Mouse (Mus musculus): ENCODE data around the gene Nrcam. TPM values are rescaled to one million over a fixed set of nuclear protein-coding genes. Genes with fewer than 3 reads are reported as not detected.

Nrcam gene
- polyA plus RNA-seq, 1 experiment from 2014 or later: 5.7 TPM

- H3K4me3 ChIP-seq (replicated peaks): no peak overlapping the region
- no peak for ATAC-seq (ENCODE audit: insufficient number of reproducible peaks, low FRiP score, low TSS enrichment, low read depth)
- peaks cover 22% of the 10 kb centered on the region for H3K27me3 ChIP-seq
- H3K4me2 ChIP-seq (replicated peaks): no peak overlapping the region
- 32% methylated on average over 6 of the region's 6 CpGs for WGBS
- peaks cover 13% of the 10 kb centered on the region for H3K4me1 ChIP-seq
- no peak overlapping the region for H3K9ac ChIP-seq
- H3K27ac ChIP-seq (replicated peaks): no peak overlapping the region
- no peaks in the 10 kb centered on the region for H3K36me3 ChIP-seq
- no peaks in the 10 kb centered on the region for H3K9me3 ChIP-seq (replicated peaks)
Observed at GRCm38 (mm10) chr12:44327452-44327851, 1.2 kb upstream of the Nrcam start.

- H3K4me2 ChIP-seq (replicated peaks): peak overlapping the region; percentile 98
- H3K9ac ChIP-seq: peak overlapping the region; percentile 21
- H3K27me3 ChIP-seq: peaks cover 24% of the 10 kb centered on the region
- ATAC-seq (ENCODE audit: insufficient number of reproducible peaks, low FRiP score, low TSS enrichment, low read depth): peak; percentile 56
- peak overlapping the region; percentile 63 for H3K4me3 ChIP-seq (replicated peaks)
- no peaks in the 10 kb centered on the region for H3K36me3 ChIP-seq
- WGBS: under 1% methylated on average over 61 of the region's 61 CpGs
- H3K4me1 ChIP-seq: peaks cover 13% of the 10 kb centered on the region
- H3K9me3 ChIP-seq (replicated peaks): no peaks in the 10 kb centered on the region
- no peak overlapping the region for H3K27ac ChIP-seq (replicated peaks)
Observed at GRCm38 (mm10) chr12:44329316-44330215, 881 bp downstream of the Nrcam start.

- Histone ChIP-seq H3K27me3 (peaks cover 24% of the 10 kb centered on the region), H3K4me3 (replicated peaks) (peak overlapping the region; percentile 63), H3K9ac (no peak overlapping the region), H3K4me1 (peaks cover 13% of the 10 kb centered on the region), H3K36me3 (no peaks in the 10 kb centered on the region), H3K4me2 (replicated peaks) (peak overlapping the region; percentile 98), H3K27ac (replicated peaks) (no peak overlapping the region), H3K9me3 (replicated peaks) (no peaks in the 10 kb centered on the region)
- 1% methylated on average over 9 of the region's 9 CpGs for WGBS
- ATAC-seq (ENCODE audit: insufficient number of reproducible peaks, low FRiP score, low TSS enrichment, low read depth): no peak
Observed at GRCm38 (mm10) chr12:44330216-44330719, 1.6 kb downstream of the Nrcam start.

- Histone ChIP-seq H3K9me3 (replicated peaks) (no peaks in the 10 kb centered on the region), H3K4me2 (replicated peaks) (no peak overlapping the region), H3K4me1 (no peaks in the 10 kb centered on the region), H3K4me3 (replicated peaks) (no peak overlapping the region), H3K27me3 (peaks cover 4% of the 10 kb centered on the region; the same call in 1 of the 2 replicates), H3K36me3 (no peaks in the 10 kb centered on the region), H3K9ac (no peak overlapping the region), H3K27ac (replicated peaks) (no peak overlapping the region)
- ATAC-seq (ENCODE audit: insufficient number of reproducible peaks, low FRiP score, low TSS enrichment, low read depth): no peak
- WGBS: 90% methylated on average over 2 of the region's 2 CpGs
Observed at GRCm38 (mm10) chr12:44337136-44337640, 8.5 kb downstream of the Nrcam start.

GRCm38 (mm10) chr12:44338195-44338622 is 9.5 kb downstream of the Nrcam start:
- WGBS: 24% methylated on average over 8 of the region's 8 CpGs

GRCm38 (mm10) chr12:44344075-44344474 is 15.4 kb downstream of the Nrcam start:
- WGBS: 63% methylated on average over 6 of the region's 6 CpGs
- Histone ChIP-seq H3K9me3 (replicated peaks) (no peaks in the 10 kb centered on the region), H3K4me2 (replicated peaks) (no peak overlapping the region), H3K4me1 (no peaks in the 10 kb centered on the region), H3K27ac (replicated peaks) (no peak overlapping the region), H3K36me3 (no peaks in the 10 kb centered on the region), H3K27me3 (no peaks in the 10 kb centered on the region), H3K4me3 (replicated peaks) (no peak overlapping the region), H3K9ac (no peak overlapping the region)
- peak; percentile 79 for ATAC-seq (ENCODE audit: insufficient number of reproducible peaks, low FRiP score, low TSS enrichment, low read depth)

More at GRCm38 (mm10) chr12:44338195-44338622, 9.5 kb downstream of the Nrcam start:
- H3K4me3 ChIP-seq (replicated peaks): no peak overlapping the region
- no peaks in the 10 kb centered on the region for H3K27me3 ChIP-seq
- H3K9ac ChIP-seq: no peak overlapping the region
- H3K4me2 ChIP-seq (replicated peaks): no peak overlapping the region
- no peaks in the 10 kb centered on the region for H3K9me3 ChIP-seq (replicated peaks)
- no peak overlapping the region for H3K27ac ChIP-seq (replicated peaks)
- no peak for ATAC-seq (ENCODE audit: insufficient number of reproducible peaks, low FRiP score, low TSS enrichment, low read depth)
- no peaks in the 10 kb centered on the region for H3K36me3 ChIP-seq
- H3K4me1 ChIP-seq: no peaks in the 10 kb centered on the region

GRCm38 (mm10) chr12:44345251-44345650 is 16.6 kb downstream of the Nrcam start:
- no peaks in the 10 kb centered on the region for H3K9me3 ChIP-seq (replicated peaks)
- no peaks in the 10 kb centered on the region for H3K27me3 ChIP-seq
- no peak overlapping the region for H3K4me2 ChIP-seq (replicated peaks)

GRCm38 (mm10) chr12:44346143-44346542 is 17.5 kb downstream of the Nrcam start:
- no peak overlapping the region for H3K4me3 ChIP-seq (replicated peaks)
- no peak overlapping the region for H3K9ac ChIP-seq
- ATAC-seq (ENCODE audit: insufficient number of reproducible peaks, low FRiP score, low TSS enrichment, low read depth): no peak
- H3K36me3 ChIP-seq: no peaks in the 10 kb centered on the region
- H3K4me1 ChIP-seq: no peaks in the 10 kb centered on the region
- H3K4me2 ChIP-seq (replicated peaks): no peak overlapping the region
- H3K9me3 ChIP-seq (replicated peaks): no peaks in the 10 kb centered on the region
- H3K27ac ChIP-seq (replicated peaks): no peak overlapping the region
- no peaks in the 10 kb centered on the region for H3K27me3 ChIP-seq
- WGBS: 59% methylated on average over 3 of the region's 3 CpGs

More at GRCm38 (mm10) chr12:44345251-44345650, 16.6 kb downstream of the Nrcam start:
- Histone ChIP-seq H3K36me3 (no peaks in the 10 kb centered on the region), H3K27ac (replicated peaks) (no peak overlapping the region), H3K9ac (no peak overlapping the region), H3K4me3 (replicated peaks) (no peak overlapping the region), H3K4me1 (no peaks in the 10 kb centered on the region)
- 44% methylated on average over 5 of the region's 5 CpGs for WGBS
- no peak for ATAC-seq (ENCODE audit: insufficient number of reproducible peaks, low FRiP score, low TSS enrichment, low read depth)

GRCm38 (mm10) chr12:44355116-44355515 is 26.4 kb downstream of the Nrcam start:
- Histone ChIP-seq H3K4me3 (replicated peaks) (no peak overlapping the region), H3K27ac (replicated peaks) (no peak overlapping the region), H3K9me3 (replicated peaks) (no peaks in the 10 kb centered on the region), H3K9ac (no peak overlapping the region), H3K4me1 (no peaks in the 10 kb centered on the region), H3K27me3 (no peaks in the 10 kb centered on the region), H3K36me3 (no peaks in the 10 kb centered on the region), H3K4me2 (replicated peaks) (no peak overlapping the region)
- no peak for ATAC-seq (ENCODE audit: insufficient number of reproducible peaks, low FRiP score, low TSS enrichment, low read depth)
- WGBS: 75% methylated on average over 4 of the region's 4 CpGs

- Histone ChIP-seq H3K4me2 (replicated peaks) (no peak overlapping the region), H3K9ac (no peak overlapping the region), H3K4me3 (replicated peaks) (no peak overlapping the region), H3K27ac (replicated peaks) (no peak overlapping the region), H3K36me3 (no peaks in the 10 kb centered on the region), H3K27me3 (no peaks in the 10 kb centered on the region), H3K9me3 (replicated peaks) (no peaks in the 10 kb centered on the region), H3K4me1 (no peaks in the 10 kb centered on the region)
- 58% methylated on average over 3 of the region's 3 CpGs for WGBS
- ATAC-seq (ENCODE audit: insufficient number of reproducible peaks, low FRiP score, low TSS enrichment, low read depth): no peak
Observed at GRCm38 (mm10) chr12:44357460-44357859, 28.8 kb downstream of the Nrcam start.

GRCm38 (mm10) chr12:44357881-44358280 is 29.2 kb downstream of the Nrcam start:
- no peaks in the 10 kb centered on the region for H3K4me1 ChIP-seq
- no peak overlapping the region for H3K4me2 ChIP-seq (replicated peaks)
- no peaks in the 10 kb centered on the region for H3K36me3 ChIP-seq
- no peaks in the 10 kb centered on the region for H3K9me3 ChIP-seq (replicated peaks)
- H3K27me3 ChIP-seq: no peaks in the 10 kb centered on the region
- H3K4me3 ChIP-seq (replicated peaks): no peak overlapping the region
- H3K9ac ChIP-seq: no peak overlapping the region
- H3K27ac ChIP-seq (replicated peaks): no peak overlapping the region
- no peak for ATAC-seq (ENCODE audit: insufficient number of reproducible peaks, low FRiP score, low TSS enrichment, low read depth)
- 89% methylated on average over 1 of the region's 1 CpGs for WGBS
